Mouse (Mus musculus) embryonic facial prominence, embryonic 13.5 days (tissue): ENCODE results near the gene Gm49322. TPM values are rescaled to one million over a fixed set of nuclear protein-coding genes. Genes with fewer than 3 reads are reported as not detected.

Experiments
- ATAC-seq: fragments of 200-750 bp; cut with Nextera tagmentation; 2 replicates; pipeline ENCODE4 v1.8.0; 2017; ENCODE audit warnings: low read depth; ENCODE audit not compliant: insufficient number of reproducible peaks, insufficient read depth, low FRiP score, low TSS enrichment
- H3K27ac ChIP-seq: fragments of 300-500 bp; sonication (generic); 2 replicates; pipeline ENCODE4 v1.5.1; 2015; ENCODE audit warnings: moderate library complexity, mild to moderate bottlenecking, inconsistent platforms
- H3K27me3 ChIP-seq: fragments of 300-500 bp; sonication (generic); 2 replicates; pipeline ENCODE4 v1.6.1; 2015; ENCODE audit warnings: mild to moderate bottlenecking, inconsistent platforms
- H3K36me3 ChIP-seq: fragments of 300-500 bp; sonication (generic); 2 replicates; pipeline ENCODE4 v1.6.1; 2015; ENCODE audit warnings: mild to moderate bottlenecking, inconsistent platforms
- H3K4me1 ChIP-seq: fragments of 300-500 bp; sonication (generic); 2 replicates; pipeline ENCODE4 v1.6.1; 2015; ENCODE audit warnings: inconsistent platforms
- H3K4me2 ChIP-seq: fragments of 300-500 bp; sonication (generic); 2 replicates; pipeline ENCODE4 v1.6.1; 2015; ENCODE audit warnings: moderate library complexity, mild to moderate bottlenecking, inconsistent platforms
- H3K4me3 ChIP-seq: fragments of 300-500 bp; sonication (generic); 2 replicates; pipeline ENCODE4 v1.5.1; 2015; ENCODE audit warnings: mild to moderate bottlenecking, inconsistent platforms
- H3K9ac ChIP-seq: fragments of 300-500 bp; sonication (generic); 2 replicates; pipeline ENCODE4 v1.6.1; 2015; ENCODE audit warnings: mild to moderate bottlenecking, inconsistent platforms
- H3K9me3 ChIP-seq: fragments of 300-500 bp; sonication (generic); 2 replicates; pipeline ENCODE4 v1.6.1; 2016; ENCODE audit warnings: inconsistent platforms
- WGBS: fragments of 180-500 bp; shearing (Covaris S2); methylation state at CpG from one replicate; pipeline ENCODE4 v1.1.7; 2015; ENCODE audit warnings: mixed read lengths; 5-methylcytosine and 5-hydroxymethylcytosine counted together
- polyA plus RNA-seq: library from polyadenylated mRNA; unstranded; fragments of >200 nt; fragmentation: Nextera tagmentation; extraction: Ambion mirVana; gene quantifications from 2 replicates; pipeline ENCODE4 v1.2.1, GENCODE M21; 2015

Gm49322 gene
- polyA plus RNA-seq, 1 experiment from 2014 or later: 4.3 TPM

- Histone ChIP-seq H3K4me3 (no peak overlapping the region), H3K9me3 (no peaks in the 10 kb centered on the region), H3K27me3 (no peaks in the 10 kb centered on the region), H3K9ac (no peak overlapping the region), H3K36me3 (peaks cover 14% of the 10 kb centered on the region), H3K4me2 (no peak overlapping the region), H3K27ac (no peak overlapping the region), H3K4me1 (peaks cover 65% of the 10 kb centered on the region)
- ATAC-seq: no peak
- 84% methylated on average over 2 of the region's 2 CpGs for WGBS
These were observed 33.3 kb upstream of the Gm49322 start for GRCm38 (mm10) chr10:80572477-80572876.

GRCm38 (mm10) chr10:80573944-80574343 is 31.9 kb upstream of the Gm49322 start:
- H3K4me3 ChIP-seq: no peak overlapping the region
- no peaks in the 10 kb centered on the region for H3K27me3 ChIP-seq
- H3K36me3 ChIP-seq: no peaks in the 10 kb centered on the region
- no peak for ATAC-seq
- peaks cover 74% of the 10 kb centered on the region for H3K4me1 ChIP-seq
- H3K4me2 ChIP-seq: peak overlapping the region; percentile 24; the same call in 1 of the 2 replicates
- no peaks in the 10 kb centered on the region for H3K9me3 ChIP-seq
- WGBS: 53% methylated on average over 9 of the region's 9 CpGs
- H3K9ac ChIP-seq: peak overlapping the region; percentile 86
- no peak overlapping the region for H3K27ac ChIP-seq

DNA sequence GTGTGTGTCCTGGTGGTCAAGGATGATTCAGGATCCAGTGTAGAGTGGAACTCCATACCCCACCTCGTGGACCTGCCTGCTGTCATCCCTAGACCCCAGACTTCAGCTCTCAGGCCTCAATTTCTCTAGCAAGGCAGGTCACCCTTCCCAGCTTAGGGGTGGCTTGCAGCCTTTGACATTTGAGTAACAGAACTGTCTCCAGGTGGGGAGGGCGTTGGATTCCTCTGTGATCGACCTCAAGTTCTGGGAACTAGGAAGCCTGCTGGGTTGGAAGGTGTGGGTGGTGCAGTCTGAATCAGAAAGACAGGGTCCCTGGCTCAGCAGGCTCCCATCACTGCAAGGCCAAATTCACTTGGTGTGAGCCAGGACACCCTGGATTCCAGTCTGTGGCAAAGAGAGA is 30.9 kb upstream of the Gm49322 start:
- Histone ChIP-seq H3K4me1 (peaks cover 76% of the 10 kb centered on the region), H3K4me3 (peak overlapping the region; percentile 89), H3K9me3 (no peaks in the 10 kb centered on the region), H3K9ac (peak overlapping the region; percentile 86), H3K36me3 (no peaks in the 10 kb centered on the region), H3K27ac (no peak overlapping the region), H3K27me3 (no peaks in the 10 kb centered on the region), H3K4me2 (peak overlapping the region; percentile 88)
- WGBS: 76% methylated on average over 3 of the region's 3 CpGs
- no peak for ATAC-seq

- Histone ChIP-seq H3K4me2 (peak overlapping the region; percentile 88), H3K9me3 (no peaks in the 10 kb centered on the region), H3K4me3 (peak overlapping the region; percentile 89), H3K36me3 (no peaks in the 10 kb centered on the region), H3K4me1 (peaks cover 66% of the 10 kb centered on the region), H3K27ac (peak overlapping the region; percentile 95; the same call in 1 of the 2 replicates), H3K9ac (peak overlapping the region; percentile 86), H3K27me3 (no peaks in the 10 kb centered on the region)
- 12% methylated on average over 17 of the region's 17 CpGs for WGBS
- ATAC-seq: no peak
These were observed 29.9 kb upstream of the Gm49322 start for GRCm38 (mm10) chr10:80575925-80576324.

DNA sequence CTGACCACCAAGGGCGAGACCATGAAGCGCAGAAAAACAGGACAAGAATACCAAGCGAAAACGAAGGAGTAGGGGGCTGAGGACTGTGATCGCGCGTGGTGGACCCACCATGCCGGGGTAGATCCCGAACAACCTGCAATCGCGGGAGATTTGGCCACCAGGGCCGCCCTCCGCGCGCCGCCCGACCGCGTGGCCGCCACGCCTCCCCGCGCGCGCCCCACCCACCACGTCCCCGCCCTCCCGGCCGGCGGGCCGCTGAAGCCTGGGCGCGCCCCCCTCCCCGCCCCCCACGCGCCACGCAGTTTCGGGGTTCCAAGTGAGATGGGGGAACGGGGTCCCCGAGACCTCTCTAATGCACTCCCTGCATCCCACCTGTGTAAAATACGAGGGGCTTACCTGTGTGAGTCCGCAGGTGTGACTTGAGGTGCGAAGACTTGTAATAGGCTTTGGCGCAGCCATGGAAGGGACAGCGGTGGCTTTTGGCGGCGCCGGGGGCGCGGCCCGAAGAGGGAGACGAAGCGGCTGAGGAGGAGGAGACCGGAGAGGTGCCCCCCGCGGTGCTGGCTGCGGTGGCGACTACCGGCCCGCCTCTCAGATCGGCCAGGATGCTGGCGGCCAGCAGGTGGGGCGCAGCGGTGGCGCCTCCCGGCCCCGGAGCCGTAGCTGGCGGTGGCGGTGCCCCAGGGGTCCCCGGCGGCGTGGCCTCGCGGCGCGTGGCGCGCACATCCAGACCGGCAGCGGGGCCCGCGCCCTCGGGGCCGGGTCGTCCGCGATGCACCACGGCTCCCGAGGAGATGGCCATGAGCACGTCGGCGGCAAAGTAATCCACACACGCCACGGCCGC is 29.2 kb upstream of the Gm49322 start:
- Histone ChIP-seq H3K4me2 (peak overlapping the region; percentile 88), H3K4me1 (peaks cover 59% of the 10 kb centered on the region), H3K4me3 (peak overlapping the region; percentile 89), H3K9me3 (no peaks in the 10 kb centered on the region), H3K27me3 (no peaks in the 10 kb centered on the region), H3K36me3 (no peaks in the 10 kb centered on the region), H3K27ac (peak overlapping the region; percentile 95), H3K9ac (peak overlapping the region; percentile 86)
- ATAC-seq: no peak; the same call in 1 of the 2 replicates
- WGBS: under 1% methylated on average over 94 of the region's 96 CpGs

DNA sequence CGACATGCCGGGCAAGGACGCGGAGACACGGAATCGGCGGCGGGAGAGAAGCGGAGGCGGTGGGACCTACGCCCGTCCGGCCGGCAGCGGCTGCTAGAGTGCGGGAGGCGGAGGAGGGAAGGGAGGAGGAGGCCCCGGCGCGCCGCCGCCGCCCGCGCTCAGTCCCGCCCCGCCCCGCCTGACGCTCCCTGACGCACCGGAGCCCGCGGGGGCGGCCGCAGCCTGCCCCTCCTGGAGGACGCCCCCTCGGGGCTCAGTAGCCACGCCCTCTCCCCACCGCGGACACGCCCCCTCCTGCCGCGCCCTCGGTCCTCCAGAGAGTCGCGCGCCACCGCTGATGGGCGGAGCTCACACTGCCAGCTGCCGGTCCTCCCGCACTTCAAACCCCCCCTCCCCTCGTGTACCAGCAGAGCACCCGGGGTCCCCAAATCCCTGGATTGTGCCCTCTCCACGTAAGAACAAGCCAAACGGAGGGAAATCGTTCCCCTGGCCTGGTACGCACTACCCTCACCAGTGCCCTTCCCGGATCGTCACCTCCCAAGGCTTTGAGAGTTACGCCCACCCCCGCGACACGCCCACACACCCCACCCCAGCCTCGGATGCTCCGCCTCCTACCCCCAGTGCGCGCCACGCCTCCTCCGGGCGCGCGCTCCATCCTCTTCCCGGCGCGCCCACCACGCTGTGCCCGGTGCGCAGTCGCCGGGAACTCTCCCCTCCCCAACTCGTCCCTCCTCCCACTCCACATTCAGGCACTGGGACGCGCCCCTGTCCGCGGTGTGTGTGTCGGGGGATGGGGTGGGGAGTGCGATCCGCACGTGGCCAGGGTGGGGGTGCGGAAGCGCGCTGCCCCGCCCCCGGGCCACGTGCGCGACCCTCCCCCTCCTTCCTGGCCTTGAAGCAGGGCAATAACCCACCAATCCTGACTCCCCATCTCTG is 28.4 kb upstream of the Gm49322 start, which contains the start of gene Klf16:
Klf16 (minus strand) TSS at position 127 of the 936 bp plus-strand sequence.
- ATAC-seq: peak; percentile 82
- peak within 1 kb of the TSS; percentile 88 for H3K4me2 ChIP-seq
- H3K9me3 ChIP-seq: no peaks in the 10 kb centered on the region
- H3K27ac ChIP-seq: peak within 1 kb of the TSS; percentile 95
- WGBS: under 1% methylated on average over 94 of the region's 97 CpGs
- peak within 1 kb of the TSS; percentile 86 for H3K9ac ChIP-seq
- peaks cover 50% of the 10 kb centered on the region for H3K4me1 ChIP-seq
- H3K27me3 ChIP-seq: no peaks in the 10 kb centered on the region
- peaks cover 2% of the 10 kb centered on the region; the same call in 1 of the 2 replicates for H3K36me3 ChIP-seq
- H3K4me3 ChIP-seq: peak within 1 kb of the TSS; percentile 89

GRCm38 (mm10) chr10:80578131-80578750 is 27.6 kb upstream of the Gm49322 start:
- no peaks in the 10 kb centered on the region for H3K9me3 ChIP-seq
- H3K27ac ChIP-seq: peak overlapping the region; percentile 95
- WGBS: under 1% methylated on average over 29 of the region's 29 CpGs
- peaks cover 46% of the 10 kb centered on the region for H3K4me1 ChIP-seq
- peaks cover 6% of the 10 kb centered on the region for H3K36me3 ChIP-seq
- peak overlapping the region; percentile 88 for H3K4me2 ChIP-seq
- no peak; the same call in 1 of the 2 replicates for ATAC-seq
- peak overlapping the region; percentile 86 for H3K9ac ChIP-seq
- H3K27me3 ChIP-seq: no peaks in the 10 kb centered on the region
- peak overlapping the region; percentile 89 for H3K4me3 ChIP-seq

- WGBS: 5% methylated on average over 8 of the region's 8 CpGs
- Histone ChIP-seq H3K27me3 (no peaks in the 10 kb centered on the region), H3K4me1 (peaks cover 39% of the 10 kb centered on the region), H3K36me3 (peaks cover 13% of the 10 kb centered on the region), H3K9me3 (no peaks in the 10 kb centered on the region), H3K27ac (peak overlapping the region; percentile 95), H3K4me3 (peak overlapping the region; percentile 89), H3K9ac (peak overlapping the region; percentile 86), H3K4me2 (peak overlapping the region; percentile 88)
- no peak for ATAC-seq
These were observed 26.9 kb upstream of the Gm49322 start for GRCm38 (mm10) chr10:80578911-80579310.

DNA sequence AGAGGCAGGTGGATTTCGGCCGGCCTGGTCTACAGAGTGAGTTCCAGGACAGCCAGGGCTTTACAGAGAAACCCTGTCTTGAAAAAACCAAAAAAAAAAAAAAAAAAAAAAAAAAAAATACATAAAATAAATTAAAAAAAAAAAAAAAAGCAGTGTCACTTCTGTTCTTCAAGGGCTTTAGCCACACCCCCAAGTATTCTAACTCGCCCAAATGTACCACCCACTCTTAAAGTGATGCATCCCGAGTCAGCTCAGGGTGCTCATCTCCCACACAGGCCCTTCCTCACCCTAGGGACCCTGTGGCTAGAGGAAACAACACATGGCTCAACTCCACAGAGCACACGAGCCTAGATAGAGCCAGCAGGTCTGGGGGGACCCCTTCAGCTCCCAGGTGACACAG is 22.8 kb upstream of the Gm49322 start:
- H3K9me3 ChIP-seq: no peaks in the 10 kb centered on the region
- H3K4me1 ChIP-seq: peaks cover 36% of the 10 kb centered on the region
- H3K9ac ChIP-seq: no peak overlapping the region
- no peak overlapping the region for H3K4me3 ChIP-seq
- 90% methylated on average over 5 of the region's 5 CpGs for WGBS
- H3K27me3 ChIP-seq: no peaks in the 10 kb centered on the region
- H3K36me3 ChIP-seq: peaks cover 42% of the 10 kb centered on the region
- H3K27ac ChIP-seq: peak overlapping the region; percentile 23; the same call in 1 of the 2 replicates
- no peak overlapping the region for H3K4me2 ChIP-seq
- ATAC-seq: no peak

DNA sequence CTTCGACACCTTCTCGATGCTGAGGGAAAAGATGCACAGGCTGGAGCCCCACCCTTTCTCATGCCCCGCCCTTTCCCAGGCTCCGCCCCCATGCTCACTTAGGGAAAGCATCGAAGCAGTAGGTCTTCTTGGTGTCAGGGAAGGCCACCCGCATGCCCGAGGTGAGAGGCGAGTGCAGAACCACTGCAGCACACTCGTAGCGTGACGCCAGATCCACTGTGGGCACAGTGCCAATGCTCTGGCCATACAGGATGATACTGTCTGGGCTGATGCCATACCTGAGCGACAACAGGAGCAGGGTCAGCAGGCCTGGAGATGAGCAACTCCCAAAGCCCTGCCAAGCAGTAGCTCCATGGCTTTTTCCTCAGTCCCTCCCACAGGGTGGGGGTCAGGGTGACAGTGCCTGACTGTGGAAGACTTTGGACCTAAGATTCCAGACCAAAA is 21.8 kb upstream of the Gm49322 start:
- Histone ChIP-seq H3K9me3 (no peaks in the 10 kb centered on the region), H3K4me1 (peaks cover 36% of the 10 kb centered on the region), H3K4me3 (no peak overlapping the region), H3K27ac (no peak overlapping the region), H3K9ac (no peak overlapping the region), H3K4me2 (no peak overlapping the region), H3K36me3 (peaks cover 42% of the 10 kb centered on the region), H3K27me3 (no peaks in the 10 kb centered on the region)
- no peak for ATAC-seq
- 63% methylated on average over 12 of the region's 12 CpGs for WGBS
